Mouse (Mus musculus): ENCODE measurements around the gene Gm9958. TPM values are rescaled to one million over a fixed set of nuclear protein-coding genes. Genes with fewer than 3 reads are reported as not detected.

Gm9958 gene
- total RNA-seq, 1 experiment: 0.94 TPM

- peak; percentile 51 for DNase-seq (ENCODE audit: low read depth, low spot score)
- Histone ChIP-seq H3K36me3 (ENCODE audit: control insufficient read depth, insufficient read depth, low read length, poor library complexity, severe bottlenecking) (no peaks in the 10 kb centered on the region), H3K9me3 (ENCODE audit: control insufficient read depth, insufficient read depth, low read depth, low read length) (no peaks in the 10 kb centered on the region), H3K4me1 (ENCODE audit: control insufficient read depth in 2 of 2, insufficient read depth in 2 of 2, low read length in 2 of 2, poor library complexity in 1 of 2) (no peaks in the 10 kb centered on the region), H3K4me3 (ENCODE audit: insufficient read depth in 1 of 2, low read depth in 1 of 2, low read length in 2 of 2, poor library complexity in 1 of 2, severe bottlenecking in 1 of 2) (no peak overlapping the region), H3K9ac (ENCODE audit: insufficient read depth, low read depth, low read length, poor library complexity, severe bottlenecking) (no peak overlapping the region), H3K27ac (ENCODE audit: insufficient read depth, low read depth, low read length, poor library complexity, severe bottlenecking) (no peak overlapping the region; the same call in 1 of the 2 replicates)
- TF ChIP-seq ZNF384 (IDR thresholded peaks at IDR 0.05; ENCODE audit: low read depth, low read length) (no peak), MAFK (IDR thresholded peaks at IDR 0.05; ENCODE audit: insufficient read depth, low read depth, low read length) (no peak), HCFC1 (IDR thresholded peaks at IDR 0.05; ENCODE audit: borderline replicate concordance, insufficient read depth, low read length) (no peak), ZC3H11A (IDR thresholded peaks at IDR 0.05; ENCODE audit: borderline replicate concordance, low read depth, low read length) (no peak), CHD2 (IDR thresholded peaks at IDR 0.05; ENCODE audit: low read depth, low read length) (no peak)
- in situ Hi-C loops (cut with MboI; ENCODE audit: low sequenced_read_pairs in 2 of 2, unreplicated experiment in 2 of 2): no loop called here
These were observed 16.1 kb downstream of the Gm9958 start for GRCm38 (mm10) chr5:90383080-90383479.

DNA sequence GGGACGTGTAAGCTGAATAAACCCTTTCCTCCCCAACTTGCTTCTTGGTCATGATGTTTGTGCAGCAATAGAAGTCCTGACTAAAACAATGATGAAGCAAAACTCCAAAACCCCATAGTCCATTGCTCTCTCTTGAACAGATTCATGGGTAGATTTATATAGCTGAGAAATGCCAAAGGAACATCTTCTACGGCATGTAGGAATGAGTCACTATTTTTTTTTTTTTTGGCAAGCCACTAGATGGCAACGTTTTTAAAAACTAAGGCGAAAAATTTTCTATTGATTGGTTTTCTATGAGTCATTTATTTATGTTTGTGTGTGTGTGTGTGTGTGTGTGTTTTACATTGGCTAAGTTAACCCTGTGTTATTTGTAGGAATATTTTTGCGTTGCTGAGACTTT, 26.8 kb downstream of the Gm9958 start:
- Histone ChIP-seq H3K27ac (ENCODE audit: insufficient read depth, low read depth, low read length, poor library complexity, severe bottlenecking) (no peak overlapping the region), H3K9me3 (ENCODE audit: control insufficient read depth, insufficient read depth, low read depth, low read length) (no peaks in the 10 kb centered on the region), H3K4me3 (ENCODE audit: insufficient read depth in 1 of 2, low read depth in 1 of 2, low read length in 2 of 2, poor library complexity in 1 of 2, severe bottlenecking in 1 of 2) (no peak overlapping the region), H3K36me3 (ENCODE audit: control insufficient read depth, insufficient read depth, low read length, poor library complexity, severe bottlenecking) (no peaks in the 10 kb centered on the region), H3K4me1 (ENCODE audit: control insufficient read depth in 2 of 2, insufficient read depth in 2 of 2, low read length in 2 of 2, poor library complexity in 1 of 2) (no peaks in the 10 kb centered on the region), H3K9ac (ENCODE audit: insufficient read depth, low read depth, low read length, poor library complexity, severe bottlenecking) (no peak overlapping the region)
- in situ Hi-C loops (cut with MboI; ENCODE audit: low sequenced_read_pairs in 2 of 2, unreplicated experiment in 2 of 2): no loop called here
- DNase-seq (ENCODE audit: low read depth, low spot score): no peak
- TF ChIP-seq ZC3H11A (IDR thresholded peaks at IDR 0.05; ENCODE audit: borderline replicate concordance, low read depth, low read length) (no peak), MAFK (IDR thresholded peaks at IDR 0.05; ENCODE audit: insufficient read depth, low read depth, low read length) (no peak)

- TF ChIP-seq HCFC1 (IDR thresholded peaks at IDR 0.05; ENCODE audit: borderline replicate concordance, insufficient read depth, low read length): no peak
- no peak for TF ChIP-seq MAFK (IDR thresholded peaks at IDR 0.05; ENCODE audit: insufficient read depth, low read depth, low read length)
- TF ChIP-seq ZC3H11A (IDR thresholded peaks at IDR 0.05; ENCODE audit: borderline replicate concordance, low read depth, low read length): no peak
- no peak for TF ChIP-seq ZNF384 (IDR thresholded peaks at IDR 0.05; ENCODE audit: low read depth, low read length)
- no peak for TF ChIP-seq CHD2 (IDR thresholded peaks at IDR 0.05; ENCODE audit: low read depth, low read length)
- no peak for DNase-seq (ENCODE audit: low read depth, low spot score)
- no peaks in the 10 kb centered on the region for H3K36me3 ChIP-seq (ENCODE audit: control insufficient read depth, insufficient read depth, low read length, poor library complexity, severe bottlenecking)
These were observed 27.3 kb downstream of the Gm9958 start for GRCm38 (mm10) chr5:90394322-90394721.

GRCm38 (mm10) chr5:90396817-90397216, 29.8 kb downstream of the Gm9958 start:
- H3K9ac ChIP-seq (ENCODE audit: insufficient read depth, low read depth, low read length, poor library complexity, severe bottlenecking): no peak overlapping the region
- H3K27ac ChIP-seq (ENCODE audit: insufficient read depth, low read depth, low read length, poor library complexity, severe bottlenecking): no peak overlapping the region
- no peaks in the 10 kb centered on the region for H3K4me1 ChIP-seq (ENCODE audit: control insufficient read depth in 2 of 2, insufficient read depth in 2 of 2, low read length in 2 of 2, poor library complexity in 1 of 2)
- in situ Hi-C loops (cut with MboI; ENCODE audit: low sequenced_read_pairs in 2 of 2, unreplicated experiment in 2 of 2): no loop called here
- no peak overlapping the region for H3K4me3 ChIP-seq (ENCODE audit: insufficient read depth in 1 of 2, low read depth in 1 of 2, low read length in 2 of 2, poor library complexity in 1 of 2, severe bottlenecking in 1 of 2)
- H3K9me3 ChIP-seq (ENCODE audit: control insufficient read depth, insufficient read depth, low read depth, low read length): no peaks in the 10 kb centered on the region
- no peak for DNase-seq (ENCODE audit: low read depth, low spot score)
- TF ChIP-seq HCFC1 (IDR thresholded peaks at IDR 0.05; ENCODE audit: borderline replicate concordance, insufficient read depth, low read length) (no peak), ZNF384 (IDR thresholded peaks at IDR 0.05; ENCODE audit: low read depth, low read length) (no peak), ZC3H11A (IDR thresholded peaks at IDR 0.05; ENCODE audit: borderline replicate concordance, low read depth, low read length) (no peak), MAFK (IDR thresholded peaks at IDR 0.05; ENCODE audit: insufficient read depth, low read depth, low read length) (no peak), CHD2 (IDR thresholded peaks at IDR 0.05; ENCODE audit: low read depth, low read length) (no peak)
- H3K36me3 ChIP-seq (ENCODE audit: control insufficient read depth, insufficient read depth, low read length, poor library complexity, severe bottlenecking): no peaks in the 10 kb centered on the region

More at GRCm38 (mm10) chr5:90394322-90394721, 27.3 kb downstream of the Gm9958 start:
- no peaks in the 10 kb centered on the region for H3K4me1 ChIP-seq (ENCODE audit: control insufficient read depth in 2 of 2, insufficient read depth in 2 of 2, low read length in 2 of 2, poor library complexity in 1 of 2)
- in situ Hi-C loops (cut with MboI; ENCODE audit: low sequenced_read_pairs in 2 of 2, unreplicated experiment in 2 of 2): no loop called here
- H3K9me3 ChIP-seq (ENCODE audit: control insufficient read depth, insufficient read depth, low read depth, low read length): no peaks in the 10 kb centered on the region
- no peak overlapping the region for H3K9ac ChIP-seq (ENCODE audit: insufficient read depth, low read depth, low read length, poor library complexity, severe bottlenecking)
- no peak overlapping the region for H3K4me3 ChIP-seq (ENCODE audit: insufficient read depth in 1 of 2, low read depth in 1 of 2, low read length in 2 of 2, poor library complexity in 1 of 2, severe bottlenecking in 1 of 2)
- no peak overlapping the region for H3K27ac ChIP-seq (ENCODE audit: insufficient read depth, low read depth, low read length, poor library complexity, severe bottlenecking)

- in situ Hi-C loops (cut with MboI; ENCODE audit: low sequenced_read_pairs in 2 of 2, unreplicated experiment in 2 of 2): no loop called here
- Histone ChIP-seq H3K4me3 (ENCODE audit: insufficient read depth in 1 of 2, low read depth in 1 of 2, low read length in 2 of 2, poor library complexity in 1 of 2, severe bottlenecking in 1 of 2) (no peak overlapping the region), H3K9me3 (ENCODE audit: control insufficient read depth, insufficient read depth, low read depth, low read length) (no peaks in the 10 kb centered on the region), H3K36me3 (ENCODE audit: control insufficient read depth, insufficient read depth, low read length, poor library complexity, severe bottlenecking) (no peaks in the 10 kb centered on the region), H3K4me1 (ENCODE audit: control insufficient read depth in 2 of 2, insufficient read depth in 2 of 2, low read length in 2 of 2, poor library complexity in 1 of 2) (no peaks in the 10 kb centered on the region), H3K27ac (ENCODE audit: insufficient read depth, low read depth, low read length, poor library complexity, severe bottlenecking) (no peak overlapping the region), H3K9ac (ENCODE audit: insufficient read depth, low read depth, low read length, poor library complexity, severe bottlenecking) (no peak overlapping the region)
- no peak for DNase-seq (ENCODE audit: low read depth, low spot score)
- TF ChIP-seq HCFC1 (IDR thresholded peaks at IDR 0.05; ENCODE audit: borderline replicate concordance, insufficient read depth, low read length) (no peak), ZNF384 (IDR thresholded peaks at IDR 0.05; ENCODE audit: low read depth, low read length) (no peak), CHD2 (IDR thresholded peaks at IDR 0.05; ENCODE audit: low read depth, low read length) (no peak), ZC3H11A (IDR thresholded peaks at IDR 0.05; ENCODE audit: borderline replicate concordance, low read depth, low read length) (no peak), MAFK (IDR thresholded peaks at IDR 0.05; ENCODE audit: insufficient read depth, low read depth, low read length) (no peak)
These were observed 38.2 kb downstream of the Gm9958 start for GRCm38 (mm10) chr5:90405210-90405609.

Data from ES-E14 (cell line).